Mouse (Mus musculus): ENCODE measurements around the gene 2610008E11Rik.
A peak's percentile ranks its signal among the peaks of the same experiment; 100 is the strongest.
"Not testable (repeated sequence)": the region's sequence is repeated elsewhere in the genome, so short reads cannot be mapped to it uniquely, and the experiment has no call there.

Gene 2610008E11Rik

DNA sequence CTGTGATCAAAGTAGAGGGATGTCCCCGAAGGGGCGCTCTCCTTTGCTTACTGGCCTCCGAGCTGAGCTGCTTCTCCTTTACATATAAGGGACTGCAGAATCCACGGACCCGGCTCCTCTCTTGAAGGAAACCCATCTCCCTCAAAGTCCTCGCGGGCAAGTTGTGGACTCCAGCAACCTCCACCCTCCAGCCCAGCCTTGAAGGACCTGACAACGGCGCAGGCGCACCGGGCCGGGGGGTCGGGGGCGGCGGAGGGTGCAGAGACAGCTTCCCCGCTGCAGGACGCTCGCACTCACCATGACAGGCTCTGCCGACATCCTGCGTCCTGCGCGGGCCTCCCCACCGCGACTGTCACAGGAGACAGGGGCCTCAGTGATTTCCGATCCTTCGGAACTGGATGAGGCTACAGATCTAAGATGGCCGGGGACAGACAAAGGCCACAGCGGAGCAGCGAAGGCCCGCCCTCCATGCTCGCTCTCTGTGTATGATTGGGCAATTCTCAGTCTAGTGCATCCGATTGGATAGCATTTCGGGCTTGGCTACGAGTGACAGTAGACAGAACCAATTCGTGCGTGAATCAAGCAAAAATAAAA, at the start of gene 2610008E11Rik:
Gene 2610008E11Rik (minus strand): TSS at position 440 of the 594 bp plus-strand sequence.
- DNase-seq: peak; percentile 94

DNA sequence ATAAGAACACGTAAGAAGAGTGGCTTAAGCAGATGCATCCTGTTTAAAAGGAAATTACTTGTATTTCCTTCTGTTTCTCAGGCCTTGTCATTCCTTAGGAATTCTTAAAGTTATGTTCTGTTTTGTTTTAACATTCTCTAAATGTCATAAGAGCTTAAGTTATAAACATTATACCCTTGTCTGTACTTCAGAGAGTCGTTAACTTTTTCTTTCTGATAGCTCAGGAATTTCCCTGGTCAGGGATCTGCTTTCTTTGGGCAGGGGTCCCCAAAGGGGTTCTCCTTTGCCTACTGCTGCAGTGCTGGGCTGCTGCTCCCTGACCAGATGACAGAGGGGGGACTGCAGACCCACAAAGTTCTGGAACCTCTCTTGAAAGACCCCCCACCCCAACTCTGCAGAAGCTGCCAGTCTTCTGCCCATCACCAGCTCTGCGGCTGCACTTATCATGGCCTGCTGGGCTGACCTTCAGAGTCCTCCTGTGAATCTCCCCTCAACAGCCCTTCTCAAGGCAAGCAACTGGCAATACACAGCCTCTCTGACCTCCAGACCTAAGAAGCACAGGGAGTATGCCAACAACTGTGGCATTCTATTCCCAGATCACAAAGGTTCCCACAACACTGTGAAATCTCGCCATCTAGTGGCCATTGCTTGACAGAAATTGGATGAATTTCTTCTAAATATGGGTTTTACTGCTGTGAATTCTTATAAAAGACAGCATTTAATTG, 18.9 kb upstream of the 2610008E11Rik start:
- peak; percentile 34 for DNase-seq

DNA sequence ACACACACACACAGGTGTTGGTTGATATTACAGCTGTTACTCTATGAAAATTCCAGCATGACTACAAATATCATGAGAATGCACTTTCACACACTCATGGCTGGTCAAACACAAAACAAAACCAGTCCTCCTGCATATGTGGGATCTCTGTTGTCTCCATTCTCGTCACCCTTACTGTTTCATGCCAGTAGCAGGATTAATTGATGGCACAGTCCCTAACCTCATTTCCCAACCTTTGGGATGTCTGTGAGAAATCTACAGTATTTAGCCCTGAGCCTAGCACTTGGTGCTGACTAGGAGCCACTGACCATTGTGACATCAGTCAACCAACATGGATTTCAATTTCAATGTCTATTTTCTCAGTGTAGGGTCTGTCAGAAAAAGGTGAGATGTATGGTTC, 17.7 kb upstream of the 2610008E11Rik start:
- no peak for DNase-seq

DNA sequence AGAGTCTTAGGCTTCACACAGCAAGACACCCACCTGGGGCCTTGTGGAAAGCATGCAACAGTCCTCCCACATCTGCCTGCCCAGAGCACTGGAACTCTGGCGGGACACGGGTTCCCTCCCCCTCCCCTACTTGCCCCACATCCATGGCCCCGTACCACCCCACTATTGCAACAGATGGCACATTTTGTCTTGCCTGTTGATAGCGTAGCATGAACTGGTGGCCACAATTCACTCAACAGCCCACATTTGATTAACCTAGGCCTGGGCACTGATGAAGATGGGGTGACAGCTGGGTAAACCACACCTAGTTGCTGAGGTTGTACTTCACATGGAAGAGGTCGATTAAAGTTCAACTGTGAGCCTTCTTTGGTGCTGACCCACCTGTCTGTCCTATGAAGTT, 13.1 kb upstream of the 2610008E11Rik start:
- no peak for DNase-seq

DNA sequence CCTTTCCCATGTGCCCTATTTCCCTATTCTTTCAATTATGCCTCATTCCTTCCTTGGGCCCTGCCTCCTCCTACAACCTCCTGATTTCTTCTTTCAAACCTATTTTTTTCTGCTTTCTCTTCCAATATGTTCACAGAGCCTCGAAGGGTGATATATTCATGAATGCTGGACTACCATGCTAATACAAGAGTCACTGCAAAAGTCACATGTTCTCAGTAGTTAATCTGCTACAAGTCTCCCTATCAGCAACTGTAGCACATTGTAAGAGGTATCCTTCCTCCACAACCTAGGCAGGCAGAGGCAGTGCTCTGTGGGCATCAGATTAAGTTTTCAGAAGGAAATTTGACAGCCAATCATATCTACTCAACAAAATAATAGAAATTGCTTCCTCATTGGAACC, 11.8 kb upstream of the 2610008E11Rik start:
- no peak for DNase-seq

DNA sequence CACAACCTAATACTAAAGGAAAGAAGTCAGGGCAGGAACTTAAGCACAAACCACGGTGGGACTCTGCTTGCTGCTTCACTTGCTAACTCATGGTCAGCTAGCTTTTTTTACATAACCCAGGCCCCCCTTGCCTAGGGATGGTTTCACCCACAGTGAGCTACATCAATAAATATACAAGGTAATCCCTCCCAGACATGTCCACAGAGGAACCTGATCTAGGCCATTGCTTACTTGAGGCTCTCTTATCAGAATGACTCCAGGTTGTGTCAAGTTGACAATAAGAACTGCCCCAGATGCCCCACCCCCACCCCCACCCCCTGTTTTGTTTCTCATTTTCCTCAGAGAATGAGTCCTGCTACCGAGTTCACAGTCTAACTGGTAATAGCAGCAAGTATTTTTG, 10.1 kb upstream of the 2610008E11Rik start:
- no peak for DNase-seq

DNA sequence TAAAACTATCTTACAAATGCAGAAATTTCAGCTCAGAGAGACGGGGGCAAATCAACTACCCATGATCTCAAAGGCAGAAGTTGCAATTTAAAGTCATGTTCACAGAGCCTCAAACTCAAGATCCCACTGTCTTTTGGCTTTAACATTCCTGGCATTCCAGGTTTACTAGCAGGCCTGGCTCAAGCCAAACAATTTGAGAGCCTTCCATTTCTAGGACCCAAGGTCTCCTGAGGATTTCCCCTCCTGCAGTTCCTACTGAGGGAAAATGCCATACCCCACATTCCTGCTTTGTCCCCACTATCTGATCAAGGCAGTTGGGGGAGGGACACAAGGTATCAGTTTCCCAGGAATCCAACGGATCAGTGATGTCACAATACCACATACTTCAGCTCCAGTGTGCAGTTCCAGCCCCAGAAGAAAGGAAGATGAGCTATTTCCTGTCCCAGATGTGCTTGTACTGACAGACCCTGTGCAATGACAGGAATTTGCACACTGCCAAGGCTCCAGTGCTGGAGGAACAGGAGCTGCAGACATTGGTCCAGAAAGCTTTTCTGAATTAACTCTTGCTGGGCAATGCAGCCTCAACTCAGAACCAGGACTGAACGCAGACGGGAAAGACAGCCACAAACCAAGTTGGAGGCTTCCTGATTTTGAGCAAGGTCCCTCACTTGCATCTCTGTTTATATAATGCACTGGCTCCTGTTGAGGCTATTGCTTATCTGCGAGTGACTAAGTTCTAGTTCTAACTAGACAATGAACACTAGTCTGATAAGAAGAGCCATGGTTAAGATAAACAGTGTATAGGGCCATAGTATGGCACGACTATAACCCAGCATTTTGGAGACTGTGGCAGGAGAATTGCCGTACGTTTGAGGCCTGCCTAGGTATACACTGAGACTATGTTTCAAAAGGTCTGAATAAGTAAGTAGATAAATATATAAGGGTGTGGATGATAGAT, 9.2 kb upstream of the 2610008E11Rik start:
- DNase-seq: no peak

DNA sequence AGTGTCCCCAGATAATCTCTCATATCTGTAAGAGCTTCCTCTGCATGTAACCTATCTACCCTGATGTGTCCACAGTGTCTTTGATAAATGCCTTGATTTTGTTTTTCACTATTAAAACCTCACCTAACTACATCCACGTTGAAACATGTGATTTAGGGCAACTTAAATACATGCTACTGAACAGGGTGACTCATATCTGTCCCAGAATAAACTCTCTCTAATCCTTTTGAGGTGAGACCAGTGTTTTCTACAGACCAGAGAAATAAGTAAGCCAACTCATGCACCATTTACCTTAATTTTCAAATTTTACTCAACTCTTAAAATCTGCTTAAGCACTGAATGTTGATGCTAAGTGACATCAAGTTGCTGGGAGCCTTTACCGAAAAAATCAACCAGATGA, 694 bp downstream of the 2610008E11Rik start:
- DNase-seq: no peak

DNA sequence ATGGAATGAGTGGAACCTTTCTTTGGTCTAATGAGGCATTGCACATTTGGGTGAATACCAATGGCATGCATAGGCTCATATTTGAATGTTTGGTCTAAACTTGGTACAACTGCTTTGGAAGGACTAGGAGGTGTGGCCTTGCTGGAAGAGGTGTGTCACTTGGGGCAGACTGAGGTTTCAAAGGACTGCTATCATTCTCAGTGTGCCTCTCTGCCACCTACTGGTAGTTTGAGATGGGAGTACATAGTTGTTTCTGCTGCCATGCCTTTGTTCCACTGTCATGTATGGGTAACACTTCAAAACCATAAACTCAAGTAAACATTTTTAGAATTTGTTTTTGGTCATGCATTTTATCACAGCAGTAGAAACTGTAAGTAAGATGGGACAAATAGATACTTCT, 5.7 kb downstream of the 2610008E11Rik start:
- DNase-seq: no peak

DNA sequence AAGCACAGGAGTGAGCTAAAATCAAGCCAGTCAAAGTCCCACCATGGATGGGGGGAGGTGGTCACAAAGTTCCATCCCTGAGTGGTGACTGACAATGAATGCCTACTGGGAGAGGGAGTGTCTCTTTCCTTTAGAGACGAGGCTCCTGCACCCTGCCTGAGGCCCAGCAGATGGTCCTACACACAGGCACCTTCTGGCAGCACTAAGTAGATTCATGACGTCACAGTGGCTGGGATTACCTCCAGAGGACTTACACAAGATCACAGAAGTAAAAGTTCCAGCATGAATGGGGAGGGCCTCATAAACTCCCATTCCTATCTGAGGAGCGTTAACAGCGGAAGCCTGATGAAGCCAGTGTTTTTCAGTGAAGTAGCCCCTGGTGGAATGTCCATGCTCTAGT, 8.4 kb downstream of the 2610008E11Rik start:
- no peak for DNase-seq

DNA sequence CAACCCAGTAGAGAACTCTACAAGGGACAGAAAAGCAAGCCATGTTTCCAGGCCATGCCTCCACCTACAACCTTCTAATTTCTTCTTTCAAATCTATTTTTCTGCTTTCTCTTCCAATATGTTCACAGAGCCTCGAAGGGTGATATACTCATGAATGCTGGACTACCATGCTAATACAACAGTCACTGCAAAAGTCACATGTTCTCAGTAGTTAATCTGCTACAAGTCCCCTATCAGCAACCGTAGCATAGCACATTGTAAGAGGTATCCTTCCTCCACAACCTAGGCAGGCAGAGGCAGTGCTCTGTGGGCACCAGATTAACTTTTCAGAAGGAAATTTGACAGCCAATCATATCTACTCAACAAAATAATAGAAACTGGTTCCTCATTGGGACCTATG, 10.8 kb downstream of the 2610008E11Rik start:
- no peak for DNase-seq

DNA sequence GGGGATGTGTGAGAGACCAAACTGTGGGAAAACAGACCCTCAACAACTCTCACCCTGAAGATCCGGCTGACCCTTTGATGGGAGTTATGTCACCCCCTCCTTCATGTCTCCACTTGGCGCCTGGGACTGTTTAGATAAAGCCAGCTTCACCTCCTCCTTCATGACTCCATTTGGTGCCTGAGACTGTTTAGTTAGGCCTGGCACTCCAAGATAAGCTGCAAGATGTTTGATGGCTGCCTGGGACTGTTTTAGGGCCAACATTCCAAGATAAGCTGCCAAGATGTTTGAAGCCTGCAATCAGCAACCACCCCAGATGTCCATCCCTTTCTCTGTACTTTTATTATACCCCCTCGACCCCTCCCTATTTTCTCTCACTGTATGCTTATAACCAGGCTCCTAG, 40.0 kb downstream of the 2610008E11Rik start:
- not testable (repeated sequence) for DNase-seq

DNA sequence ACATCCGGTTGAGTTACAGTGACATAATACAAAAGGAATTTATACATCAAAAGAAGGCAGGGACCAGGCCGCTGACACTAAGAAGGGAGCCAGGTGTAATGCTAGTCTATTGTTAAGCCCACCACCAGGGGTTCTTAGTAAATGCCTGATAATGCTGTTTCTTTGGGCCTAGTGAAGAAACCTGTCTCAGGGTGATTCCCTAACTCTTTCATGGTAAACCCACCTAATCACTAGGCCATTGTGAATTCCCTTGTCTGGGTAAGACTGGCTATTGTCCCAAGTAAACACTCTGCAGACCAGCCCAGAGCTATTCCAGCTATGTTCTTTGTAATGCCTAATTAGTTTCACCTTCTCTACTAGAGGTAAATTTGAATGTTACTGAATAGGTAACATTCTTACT, 54.9 kb downstream of the 2610008E11Rik start:
- not testable (repeated sequence) for DNase-seq

DNA sequence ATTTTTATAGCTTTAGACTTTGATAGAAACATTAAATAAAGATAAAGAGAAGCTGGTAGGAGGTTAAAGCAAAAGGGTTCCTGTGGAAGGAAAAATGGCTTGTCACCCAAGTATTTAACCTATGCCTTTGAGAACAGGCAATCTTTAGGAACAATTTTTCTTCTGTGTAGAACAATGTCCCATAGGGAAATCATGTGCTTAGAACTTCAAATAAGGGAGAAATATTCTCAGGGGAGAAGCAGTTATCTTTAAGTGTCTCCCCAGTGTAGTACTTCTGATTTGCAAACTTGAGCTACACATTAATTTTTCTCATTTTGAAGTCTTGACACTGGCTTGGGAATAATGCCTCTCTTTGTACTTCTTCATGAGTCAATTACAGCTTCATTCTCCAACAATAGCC, 69.0 kb downstream of the 2610008E11Rik start, which contains the start of gene Olfr57:
Gene Olfr57 (plus strand): TSS at position 301 of the 400 bp plus-strand sequence.
- no peak for DNase-seq
